Mouse (Mus musculus) G1E (cell line): ENCODE results near the gene Tspan3.

ENCODE experiments used
- CTCF ChIP-seq: IDR thresholded peaks from 2 replicates; pipeline ENCODE4 v1.5.1; 2012; ENCODE audit warnings: low read depth, low read length, inconsistent platforms, mixed read lengths
- GATA1 ChIP-seq: IDR thresholded peaks from 2 replicates; pipeline ENCODE4 v1.6.1; 2012; ENCODE audit warnings: borderline replicate concordance, low read length, inconsistent platforms, mixed read lengths
- POLR2AphosphoS5 ChIP-seq: IDR thresholded peaks from 2 replicates; pipeline ENCODE4 v1.6.1; 2012; ENCODE audit warnings: low read depth, low read length, inconsistent platforms; ENCODE audit not compliant: insufficient replicate concordance
- TAL1 ChIP-seq: conservative IDR thresholded peaks from 2 replicates; pipeline ENCODE4 v1.6.1; 2012; ENCODE audit warnings: low read depth, low read length, inconsistent platforms, mixed read lengths

DNA sequence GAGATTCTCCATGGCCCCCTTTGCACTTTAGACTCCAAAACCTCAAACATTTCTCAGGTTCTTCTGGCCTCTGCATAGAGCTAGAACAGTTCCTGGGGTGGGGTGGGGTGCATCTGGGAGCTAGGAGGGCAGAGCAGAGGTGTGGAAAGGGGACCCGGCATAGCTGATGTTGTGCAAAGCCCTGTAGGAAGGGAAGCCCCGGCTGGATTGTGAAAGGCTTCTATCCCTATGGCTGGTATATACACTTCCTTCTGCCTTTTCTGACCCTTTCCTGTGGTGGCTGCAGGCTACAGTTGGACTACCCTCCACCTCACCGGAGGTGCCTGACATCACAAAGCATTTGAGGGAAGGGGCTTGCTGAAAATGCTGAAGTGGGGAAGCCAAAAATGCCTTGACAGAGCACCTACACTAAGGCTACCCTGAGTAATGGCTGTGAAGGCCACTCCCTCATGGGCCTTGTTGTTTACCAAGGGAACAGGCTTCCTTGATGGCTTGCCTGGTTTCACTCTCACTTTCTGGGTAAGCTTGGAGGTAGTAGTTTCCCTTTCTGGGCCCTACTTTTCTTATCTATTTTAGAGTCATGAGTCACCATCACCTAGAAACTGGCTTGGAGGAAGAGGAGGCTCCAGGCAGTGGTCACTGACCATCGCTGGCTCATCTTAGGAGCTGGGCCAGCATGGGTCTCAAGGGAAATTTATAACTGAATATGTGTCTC is 67.5 kb downstream of the Tspan3 start:
- no peak for TF ChIP-seq GATA1
- no peak for TF ChIP-seq TAL1
- no peak for TF ChIP-seq CTCF
- no peak for TF ChIP-seq POLR2AphosphoS5
